Mouse (Mus musculus): ENCODE measurements around the gene Pcgf3. TPM values are rescaled to one million over a fixed set of nuclear protein-coding genes. Genes with fewer than 3 reads are reported as not detected.

The Pcgf3 gene
- 10 to 100 TPM; 30.9 to 39.5 TPM for total RNA-seq (2021)
- long read RNA-seq, experiment 1, full-length matches to known transcripts, result 4 of 18 reads
- long read RNA-seq, experiment 1, partial matches to known transcripts, result 0 of 18 reads
- long read RNA-seq, experiment 1, other reads (novel, unspliced or antisense), result 14 of 18 reads
- long read RNA-seq, experiment 2, full-length matches to known transcripts, result 8 of 21 reads
- long read RNA-seq, experiment 2, partial matches to known transcripts, result 0 of 21 reads
- long read RNA-seq, experiment 2, other reads (novel, unspliced or antisense), result 13 of 21 reads

DNA sequence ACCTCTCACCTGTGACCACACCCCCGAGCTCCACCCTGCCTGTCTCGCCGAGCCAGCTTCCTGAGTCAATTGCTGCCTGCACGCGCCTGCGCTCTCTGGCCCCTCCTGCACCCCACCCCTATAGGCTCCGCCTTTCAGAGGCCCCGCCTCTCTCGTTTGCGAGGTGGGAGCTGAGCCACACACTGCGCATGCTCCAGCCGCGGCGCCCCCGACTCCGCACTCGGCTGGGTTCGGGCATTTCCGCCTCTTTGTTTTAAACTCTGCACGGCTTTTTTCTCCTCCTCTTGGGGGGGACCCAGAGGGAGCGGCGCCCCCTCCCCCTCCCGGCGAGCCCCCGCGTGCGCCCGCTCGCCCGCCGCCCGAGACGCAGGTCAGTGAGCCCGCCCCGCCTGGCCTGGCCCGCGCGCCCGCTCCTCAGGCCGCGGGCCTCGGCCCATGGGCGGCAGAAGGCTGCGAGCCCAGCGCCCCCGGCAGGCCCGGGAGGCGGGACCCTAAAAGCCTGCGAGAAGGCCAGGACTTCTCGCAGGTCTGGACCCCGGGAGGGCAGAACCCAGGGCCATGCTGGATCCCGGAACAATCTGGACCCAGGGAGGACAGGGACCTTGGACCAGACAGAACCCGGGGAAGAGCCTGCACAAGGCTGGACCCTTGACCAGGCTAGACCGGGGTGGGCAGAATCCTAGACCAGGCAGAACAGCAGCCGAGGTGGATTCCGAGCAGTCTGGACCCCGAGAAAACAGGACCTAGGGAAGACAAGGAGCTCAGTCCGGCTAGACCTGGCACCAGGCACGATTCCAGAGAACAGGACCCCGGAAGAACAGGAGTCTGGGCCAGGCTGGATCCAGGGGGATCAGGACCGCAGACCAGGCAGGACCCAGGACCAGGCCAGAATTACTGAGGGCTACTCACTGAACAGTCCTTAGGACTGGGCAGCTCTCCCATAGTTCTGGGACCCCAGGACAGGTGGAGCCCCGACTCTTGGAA lies at the start of gene Pcgf3:
Gene Pcgf3, plus strand, starts transcription at position 151 of the 984 bp plus-strand sequence.
- DNase-seq, result peak; percentile 96

DNA sequence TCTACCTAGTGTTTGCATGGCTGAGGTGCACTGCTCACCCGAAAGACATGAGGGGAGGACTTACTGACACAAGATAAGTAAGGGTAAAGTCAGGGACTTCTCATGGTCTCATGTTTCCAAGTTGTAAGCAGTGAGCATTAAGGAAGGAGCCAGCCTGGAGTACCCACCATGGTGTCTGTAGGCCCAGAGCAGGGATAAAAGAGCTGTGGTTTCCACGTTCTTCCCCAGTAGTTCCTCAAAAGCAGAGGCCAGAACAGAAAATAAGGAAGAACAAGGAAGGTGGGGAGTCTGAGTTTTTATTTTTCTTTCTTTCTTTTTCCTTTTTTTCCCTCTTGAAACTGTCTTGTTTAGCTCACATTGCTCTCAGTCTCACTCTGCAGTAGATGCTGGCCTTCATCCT lies 46.3 kb upstream of the Pcgf3 start:
- no peak for DNase-seq

DNA sequence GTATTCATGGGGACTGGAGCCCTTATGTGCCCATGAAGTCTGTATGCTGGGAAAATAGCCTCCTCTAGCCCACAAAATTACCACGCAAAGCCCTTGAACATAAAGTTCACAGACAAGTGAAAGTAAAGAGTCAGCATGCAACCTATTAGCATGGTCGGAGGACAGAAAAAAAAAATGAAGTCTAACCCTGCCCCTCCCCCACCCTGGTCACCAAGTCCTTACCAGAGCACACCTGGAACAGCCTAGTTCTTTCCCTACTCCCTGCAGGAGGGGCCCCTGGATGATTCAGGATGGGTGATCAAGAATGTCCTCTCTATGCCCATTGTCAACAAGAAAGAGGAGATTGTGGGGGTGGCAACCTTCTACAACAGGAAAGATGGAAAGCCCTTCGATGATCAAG lies 38.3 kb upstream of the Pcgf3 start:
- DNase-seq, result no peak

DNA sequence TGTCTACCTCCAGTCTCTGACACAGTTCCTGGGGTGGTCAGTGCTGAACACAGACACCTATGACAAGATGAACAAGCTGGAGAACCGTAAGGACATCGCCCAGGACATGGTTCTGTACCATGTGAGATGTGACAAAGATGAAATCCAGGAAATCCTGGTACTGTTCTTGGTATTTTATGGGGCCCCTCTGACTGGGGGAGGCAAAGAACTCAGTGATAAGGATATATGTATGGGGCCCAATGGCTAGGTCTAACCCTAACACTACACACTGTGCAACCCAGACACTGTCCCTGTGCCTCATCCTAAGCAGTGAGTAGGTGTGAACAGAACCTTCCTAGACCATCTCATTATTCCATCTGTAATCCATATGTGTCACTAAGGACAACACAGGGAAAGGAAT lies 37.6 kb upstream of the Pcgf3 start:
- no peak for DNase-seq

DNA sequence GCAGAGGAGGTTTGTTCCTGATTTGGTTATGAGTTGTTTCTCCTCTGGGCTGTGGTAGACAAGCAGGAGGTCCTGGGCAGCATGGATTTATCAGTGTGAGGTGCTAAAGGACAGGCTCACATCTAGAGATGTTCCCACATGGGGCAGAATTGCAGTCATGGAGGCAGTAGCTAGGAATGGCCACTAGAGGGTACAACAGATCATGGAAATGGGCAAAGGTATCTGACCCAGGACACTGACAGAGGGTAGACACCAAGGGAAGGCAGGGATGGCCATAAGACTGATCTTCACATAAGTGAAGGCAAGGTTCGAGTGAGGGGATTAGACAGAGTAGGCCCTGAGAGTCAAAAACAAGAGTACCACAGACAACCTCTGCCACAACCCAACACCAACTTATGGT lies 33.8 kb upstream of the Pcgf3 start:
- DNase-seq, result no peak

DNA sequence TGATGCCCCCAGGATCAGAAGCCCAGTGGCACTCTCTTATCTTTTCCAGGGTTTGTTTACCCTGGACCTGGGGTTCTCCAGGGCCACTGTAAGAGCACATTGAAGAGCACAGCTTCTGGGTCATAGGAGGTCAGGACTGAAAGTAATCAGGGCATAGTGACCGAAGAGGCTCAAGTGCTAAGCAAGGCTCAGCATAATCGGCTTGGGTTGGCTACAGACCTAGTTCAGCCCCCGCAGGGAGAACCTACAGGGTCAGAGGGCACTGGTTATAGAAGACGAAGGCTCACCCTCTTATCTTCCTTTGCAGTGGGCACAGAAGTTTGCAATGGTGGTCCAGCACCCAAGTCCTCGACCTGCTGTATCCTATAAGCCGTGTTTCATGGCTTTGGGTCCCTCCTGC lies 29.8 kb upstream of the Pcgf3 start:
- DNase-seq, result no peak

DNA sequence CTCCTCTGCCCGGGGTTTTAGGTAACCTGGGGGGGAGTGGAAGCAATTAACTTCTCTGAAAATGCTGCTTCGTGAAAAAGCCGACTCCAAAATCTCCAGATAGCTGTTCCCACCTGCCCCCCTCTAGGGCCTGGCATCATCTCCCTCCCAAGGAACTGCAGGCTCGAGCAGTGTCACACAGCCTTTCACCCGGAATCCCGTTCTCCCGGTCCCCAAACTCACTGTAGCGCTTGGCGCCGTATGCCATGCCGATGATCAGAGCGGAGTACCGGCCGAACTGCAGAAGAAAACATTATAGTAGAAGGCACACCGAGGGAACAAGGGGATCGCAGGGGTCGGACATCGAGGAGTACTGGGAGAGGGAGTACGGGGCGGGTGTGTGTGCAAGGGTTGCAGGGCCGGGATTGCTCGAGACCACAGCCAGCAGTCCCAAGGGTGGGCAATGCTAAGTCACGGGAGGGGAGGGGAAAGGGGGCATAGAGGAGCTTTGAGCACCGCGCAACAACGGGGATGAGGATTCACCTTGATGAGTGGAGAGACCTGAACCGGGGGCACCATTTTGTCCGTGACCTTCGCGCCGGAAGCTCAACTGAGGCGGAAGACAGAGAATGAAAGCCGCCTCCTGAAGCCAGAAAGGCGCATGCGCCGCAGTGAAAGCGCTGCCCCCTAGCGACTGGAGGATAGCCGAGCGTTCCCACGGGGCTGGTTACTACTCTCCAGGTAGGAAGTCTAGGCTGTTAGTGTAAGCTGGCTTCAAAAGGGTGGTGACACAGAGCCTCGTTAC lies 27.0 kb upstream of the Pcgf3 start, which contains the start of gene Atp5k:
Gene Atp5k, minus strand, starts transcription at position 645 of the 784 bp plus-strand sequence.
- peak; percentile 87 for DNase-seq

DNA sequence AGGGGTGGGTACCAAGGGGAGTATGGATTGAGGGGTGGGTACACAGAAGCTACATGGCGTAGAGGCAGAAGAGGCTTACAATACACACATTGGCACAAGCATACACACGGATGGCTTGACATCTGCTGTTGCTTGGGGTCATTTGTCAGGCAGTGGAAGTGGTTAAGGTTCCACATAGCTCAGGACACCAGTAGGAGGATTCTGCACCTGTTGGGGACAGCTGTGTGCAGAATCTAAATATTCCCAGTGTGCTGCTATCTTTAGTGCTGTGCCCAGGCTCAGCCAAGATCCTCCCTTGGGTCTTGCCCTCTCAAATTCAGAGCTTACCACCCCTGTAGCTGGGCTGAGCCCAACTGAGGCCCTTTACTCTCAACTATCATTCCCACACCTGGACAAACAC lies 24.9 kb upstream of the Pcgf3 start:
- DNase-seq, result no peak

DNA sequence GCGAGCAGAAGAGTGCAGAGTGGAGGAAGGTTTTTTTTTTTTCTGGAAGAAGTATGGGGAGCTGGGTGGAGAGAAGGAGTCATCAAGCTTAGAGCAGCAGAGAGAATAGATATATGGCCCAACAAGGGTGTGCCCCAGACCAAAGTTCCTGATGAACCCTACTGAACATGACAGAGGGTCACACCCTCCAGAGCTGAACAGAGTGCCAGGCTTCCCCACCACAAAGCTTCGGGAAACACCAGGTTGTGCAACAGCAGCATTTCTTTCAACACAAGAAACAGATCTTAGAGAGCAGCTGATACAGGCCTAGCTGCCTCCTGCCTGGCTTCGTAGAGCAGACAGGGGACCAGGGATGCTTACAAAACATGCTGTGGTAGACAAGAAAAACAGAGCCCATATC lies 14.1 kb upstream of the Pcgf3 start:
- DNase-seq, result no peak

DNA sequence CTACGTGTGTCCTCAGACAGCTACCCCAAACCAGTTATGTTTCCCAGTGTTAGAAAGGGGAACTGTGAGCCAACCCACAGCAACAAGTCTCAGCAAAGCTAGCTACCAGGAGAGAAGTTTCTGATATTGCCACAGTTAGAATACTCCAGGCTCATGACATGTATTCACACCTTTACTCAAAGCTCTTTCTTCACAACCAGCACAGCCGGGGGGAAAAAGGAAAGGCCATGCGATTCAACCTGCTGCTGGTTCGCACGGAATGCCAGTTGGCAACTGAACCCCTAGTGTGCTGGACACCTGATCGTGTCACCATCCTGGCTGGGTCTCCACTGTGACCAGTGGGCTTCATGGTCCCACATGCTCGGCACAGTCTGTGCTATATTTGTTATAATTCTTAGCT lies 13.2 kb upstream of the Pcgf3 start:
- no peak for DNase-seq

DNA sequence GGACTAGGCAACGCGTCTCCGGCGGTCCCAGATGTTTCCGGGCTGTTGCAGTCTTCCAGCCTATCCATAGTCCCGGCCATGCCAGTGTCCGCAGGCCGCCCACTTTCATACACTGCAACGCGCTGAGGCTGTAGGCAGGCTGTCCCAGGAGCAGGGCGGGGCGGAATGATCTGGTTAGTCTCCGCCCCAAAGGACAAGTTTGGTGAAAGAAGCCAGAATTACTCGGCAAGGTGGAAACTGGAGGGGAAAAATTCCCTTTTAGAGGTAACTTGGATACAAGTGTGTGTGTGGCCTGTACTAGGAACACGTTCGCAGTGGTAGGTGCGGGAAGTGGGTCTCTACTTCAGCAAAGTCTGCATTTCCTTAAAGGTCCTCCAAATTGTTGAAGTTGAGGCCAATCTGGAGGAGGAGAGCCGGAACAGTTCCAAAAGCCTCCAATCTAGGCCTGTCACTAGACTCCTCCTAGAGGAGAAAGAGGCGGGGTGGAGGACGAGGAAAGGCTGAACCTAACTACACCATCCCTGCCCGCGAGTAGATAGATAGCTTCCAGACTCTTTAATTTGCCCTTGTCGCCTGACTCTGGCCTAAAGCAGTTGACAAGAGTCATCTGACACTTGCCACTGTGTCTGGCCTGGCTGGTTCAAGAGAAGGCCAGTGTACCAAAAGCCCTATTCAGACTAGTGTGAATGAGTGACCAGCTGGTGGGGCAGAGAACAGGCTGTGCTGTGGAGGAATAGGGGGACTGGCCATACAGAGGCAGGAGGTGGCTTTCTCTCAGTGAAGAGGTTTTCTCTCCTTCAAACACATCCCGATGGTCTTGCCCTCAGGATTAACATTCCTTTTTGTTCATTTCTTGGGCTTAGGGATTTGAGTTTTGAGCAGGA lies 12.0 kb upstream of the Pcgf3 start, which contains the start of gene Mfsd7a:
Gene Mfsd7a, minus strand, starts transcription at position 107 of the 884 bp plus-strand sequence.
- peak; percentile 66 for DNase-seq

DNA sequence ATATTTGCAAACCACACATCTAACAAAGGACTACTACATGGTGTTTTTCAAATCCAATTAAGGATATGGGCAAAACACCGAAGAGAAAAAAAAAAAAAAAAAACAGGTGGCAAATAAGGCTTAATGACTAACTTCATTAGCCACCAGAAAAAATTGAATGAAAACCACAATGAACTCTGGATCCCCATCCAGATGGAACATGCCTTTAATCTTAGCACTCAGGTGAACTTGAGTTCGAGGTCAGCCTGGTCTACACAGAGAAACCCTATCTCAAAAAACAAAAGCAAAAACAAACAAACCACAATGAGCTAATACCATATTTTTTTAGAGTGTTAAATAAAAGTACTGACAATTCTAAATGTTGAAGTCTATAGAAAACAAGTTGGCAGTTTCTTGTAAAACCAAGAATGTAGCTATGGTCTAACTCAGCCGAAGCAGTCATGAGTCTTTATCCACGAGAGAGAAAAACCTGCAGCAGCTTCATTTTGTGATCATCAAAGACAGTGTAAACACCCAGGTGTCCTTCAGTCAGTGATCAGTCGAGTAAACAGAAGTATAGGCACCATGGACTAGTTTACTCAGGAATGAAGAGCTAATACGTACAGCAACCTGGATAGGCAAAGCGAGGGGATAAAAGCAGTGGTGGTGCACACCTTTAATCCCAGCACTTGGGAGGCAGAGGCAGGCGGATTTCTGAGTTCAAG lies 10.0 kb upstream of the Pcgf3 start:
- no peak for DNase-seq

DNA sequence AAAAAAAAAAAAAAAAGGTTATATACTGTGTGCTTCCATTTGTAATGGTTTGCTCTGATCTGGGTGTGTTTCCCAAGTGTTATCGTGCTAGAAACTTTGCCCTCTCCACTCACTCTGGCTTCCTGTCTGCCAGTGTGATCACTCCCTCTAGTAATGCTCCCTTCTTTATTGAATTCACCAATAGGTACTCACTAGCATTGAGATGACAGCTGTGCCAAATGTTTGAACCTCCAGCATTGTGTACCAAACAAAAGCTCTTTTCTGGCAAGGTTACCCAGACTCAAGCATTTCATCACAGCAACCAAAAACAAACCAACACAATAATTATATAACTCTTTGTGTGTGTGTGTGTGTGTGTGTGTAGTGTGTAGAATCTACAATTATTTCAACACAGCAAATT lies 9.4 kb upstream of the Pcgf3 start:
- DNase-seq, result no peak

DNA sequence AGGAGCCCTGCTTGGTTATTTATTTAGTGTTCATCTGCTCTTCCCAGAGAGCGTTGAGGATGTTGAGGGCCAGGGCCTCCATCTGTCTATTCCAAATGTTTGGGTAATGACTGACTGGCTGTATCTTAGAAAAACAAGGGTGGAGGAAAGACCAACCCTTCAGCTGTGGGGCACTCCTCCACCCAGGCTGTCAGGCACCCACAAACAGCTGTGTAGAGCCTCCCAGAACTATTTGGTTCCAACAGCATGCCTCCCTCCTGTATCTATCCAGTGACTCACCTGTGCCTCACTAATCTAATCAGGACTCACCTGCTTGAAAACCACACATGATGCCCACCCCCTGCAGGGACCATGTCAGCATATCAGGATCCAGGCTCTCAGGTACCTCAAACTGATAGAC lies 8.6 kb upstream of the Pcgf3 start:
- DNase-seq, result no peak

DNA sequence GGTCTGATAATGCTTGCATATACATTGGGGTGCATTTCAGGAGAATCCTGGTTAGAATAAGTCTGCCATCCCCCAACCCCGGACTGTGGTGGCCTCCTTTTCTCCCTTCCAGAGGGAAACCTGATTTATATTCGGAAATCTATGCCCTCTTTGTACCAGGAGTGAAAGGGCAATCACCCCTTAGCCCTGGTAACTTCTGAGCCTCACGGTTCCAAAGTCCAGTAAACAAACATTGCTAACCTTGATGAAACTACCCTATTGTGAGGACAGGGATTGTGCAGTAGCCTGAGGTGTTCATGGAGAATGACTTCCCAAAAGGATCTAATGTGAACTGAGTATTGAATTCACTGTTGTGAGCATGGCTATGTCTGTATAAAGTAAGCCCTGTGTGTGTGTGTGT lies 6.9 kb upstream of the Pcgf3 start:
- no peak for DNase-seq

DNA sequence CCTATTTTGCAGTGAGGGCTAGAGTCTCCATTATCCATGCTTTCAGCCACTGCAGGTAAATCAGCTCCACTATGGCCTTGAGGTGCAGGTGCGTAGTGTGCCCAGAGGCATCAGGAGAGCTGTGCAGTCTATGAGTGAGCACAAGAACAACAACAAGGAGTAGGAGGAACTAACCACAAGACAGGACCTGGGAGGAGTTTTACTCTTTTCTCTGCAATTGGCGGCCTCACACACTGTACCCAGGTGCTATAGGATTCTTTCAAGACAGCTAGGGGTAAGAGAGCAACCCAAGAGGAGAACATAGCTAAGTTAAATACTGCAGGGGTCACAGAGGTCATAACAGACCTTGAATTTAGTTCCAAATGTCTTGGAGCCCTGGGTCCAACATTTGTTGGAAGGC lies 2.3 kb upstream of the Pcgf3 start:
- no peak for DNase-seq

DNA sequence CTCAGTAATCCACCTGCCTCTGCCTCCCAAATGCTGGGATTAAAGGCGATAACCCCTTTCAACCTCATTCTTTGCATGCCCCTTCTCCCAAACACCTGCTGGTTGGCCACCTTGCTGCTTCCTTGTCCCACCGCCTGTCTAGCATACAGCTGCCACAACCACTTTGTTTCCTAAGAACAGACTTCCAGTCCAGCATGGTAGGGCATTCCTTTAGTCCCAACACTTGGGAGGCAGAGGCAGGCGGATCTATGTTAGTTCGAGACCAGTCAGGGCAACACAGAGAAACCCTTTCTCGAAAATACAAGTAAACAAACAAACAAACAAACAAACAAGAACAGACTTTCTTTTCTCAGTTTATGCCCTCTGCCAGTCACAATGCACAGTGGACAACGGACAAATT lies 571 bp upstream of the Pcgf3 start:
- DNase-seq, result no peak

DNA sequence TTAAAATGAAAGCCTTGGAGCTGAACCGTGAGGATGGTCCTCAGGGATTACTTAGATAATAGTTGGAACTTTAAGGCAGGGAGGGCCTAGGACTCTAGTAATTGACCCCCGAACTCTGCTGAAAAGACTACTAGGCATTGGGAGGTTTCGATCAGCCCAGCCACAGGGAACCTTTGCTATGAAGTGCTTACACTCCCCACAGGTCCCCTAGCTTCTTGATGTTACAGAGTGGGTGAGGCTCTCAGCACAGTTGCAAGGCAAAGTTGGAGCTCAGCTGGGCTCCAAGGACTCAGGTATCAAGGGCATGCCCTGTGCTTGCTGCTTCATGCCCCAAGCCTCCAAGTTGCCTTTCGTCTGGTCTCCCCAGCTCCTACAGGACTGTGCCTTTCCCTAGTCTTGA lies 1.4 kb downstream of the Pcgf3 start:
- no peak for DNase-seq

DNA sequence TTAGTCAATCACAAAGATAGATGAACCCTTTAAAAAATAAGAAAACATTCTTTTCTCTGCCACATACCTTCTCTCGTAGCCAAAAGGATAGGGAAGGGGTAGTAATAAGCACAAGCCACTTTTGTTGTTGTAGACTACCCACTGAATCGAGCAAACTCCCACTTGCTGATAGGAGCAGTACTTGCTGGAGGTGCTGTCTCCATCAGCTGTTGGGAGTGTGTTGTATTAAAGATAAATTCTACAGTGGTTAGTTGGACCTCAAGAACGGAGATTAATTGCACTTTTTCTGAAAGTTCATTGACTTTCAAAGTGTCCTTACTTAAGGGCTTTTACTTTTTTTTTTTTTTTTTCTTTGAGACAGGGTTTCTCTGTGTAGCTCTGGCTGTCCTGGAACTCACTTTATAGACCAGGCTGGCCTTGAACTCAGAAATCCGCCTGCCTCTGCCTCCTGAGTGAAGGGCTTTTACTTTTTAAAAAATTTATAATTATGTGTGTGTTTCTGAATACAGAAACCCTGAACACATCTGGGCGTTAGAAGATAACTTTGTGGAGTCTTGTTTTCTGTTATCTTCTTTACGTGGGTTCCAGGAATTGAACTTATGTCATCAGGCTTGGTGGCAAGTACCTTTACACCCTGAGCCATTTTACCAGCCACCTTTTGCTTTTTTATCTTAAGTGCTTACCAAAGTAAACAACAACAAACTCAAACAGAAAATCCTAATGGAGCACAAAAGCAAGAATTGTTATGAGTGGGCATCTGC lies 4.3 kb downstream of the Pcgf3 start:
- no peak for DNase-seq

DNA sequence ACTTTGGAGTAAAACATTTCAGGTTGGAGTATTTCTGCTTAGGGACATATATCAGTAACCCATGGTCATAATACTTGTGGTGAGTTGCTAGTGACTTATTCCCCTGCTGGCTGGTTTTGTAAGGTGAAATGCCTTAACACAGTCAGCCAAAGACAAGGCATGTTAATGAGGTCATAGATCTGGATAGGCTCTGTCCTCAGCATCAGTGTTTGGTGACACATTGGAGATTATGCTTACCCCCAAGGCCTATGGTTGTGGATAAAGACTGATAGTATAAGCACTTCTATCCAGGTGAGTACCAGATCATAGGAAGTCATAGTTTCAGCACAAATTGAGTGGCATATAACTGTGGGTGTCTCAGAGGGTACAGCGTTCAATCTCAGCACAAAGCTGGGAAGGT lies 5.6 kb downstream of the Pcgf3 start:
- DNase-seq, result no peak

All from gastrocnemius, postnatal 25 days (tissue).